Mouse (Mus musculus) gastrocnemius, postnatal 25 days (tissue): Measurements from ENCODE around the gene Adipoq. TPM values are rescaled to one million over a fixed set of nuclear protein-coding genes. Genes with fewer than 3 reads are reported as not detected.

Source experiments
- DNase-seq: peaks from one replicate; pipeline ENCODE4 v3.0.0; 2022
- microRNA-seq, 2 experiments: library from miRNA; unstranded; fragments of <30 nt; microRNA quantifications; one replicate each; pipeline ENCODE4 v1.2.0; 2021; ENCODE audit warnings: borderline replicate concordance in 2 of 2
- total RNA-seq, 2 experiments: library from RNA; stranded (reverse); gene quantifications; 1 replicate in 1 of 2; 2 replicates in 1 of 2; pipeline ENCODE4 v1.2.3; 2021

Gene Adipoq
- total RNA-seq, 2 experiments from 2014 or later: 1.9 to 87.3 TPM

DNA sequence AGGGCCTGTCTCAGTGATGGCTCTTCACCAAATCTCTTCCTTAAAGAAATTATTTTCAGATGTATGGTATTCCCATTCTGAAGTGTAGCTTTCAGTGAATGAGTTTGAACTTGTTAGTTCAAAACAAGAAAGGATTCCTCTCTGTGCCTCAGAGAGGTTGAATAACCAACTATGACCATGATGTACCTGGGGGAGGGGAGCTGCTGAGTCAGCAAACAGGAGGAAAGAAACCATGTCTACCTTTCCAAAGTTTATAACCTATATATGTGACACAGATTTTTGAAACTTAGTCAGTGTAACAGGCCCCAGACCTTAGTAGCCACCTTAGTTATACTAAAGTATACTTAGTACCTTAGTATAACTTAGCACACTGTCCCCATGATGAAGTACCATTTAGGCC is 55.2 kb downstream of the Adipoq start:
- DNase-seq: no peak

Small RNA genes lying within 50 kb of the gene (microRNA-seq; reads per million reads assigned to microRNA genes)
- 0 to 3.7 reads per million in 2 experiments for gene Gm49346

Other genes with a start within 250 kb of the Adipoq start
- not detected for gene Fetub, start 228.2 kb upstream of the Adipoq start, total RNA-seq
- not detected for gene Hrg, start 195.5 kb upstream of the Adipoq start, total RNA-seq
- under 1 TPM in 1 of 2 experiments, not detected in 1; 0.21 TPM for gene Kng2, start 117.1 kb upstream of the Adipoq start, total RNA-seq
- not detected for gene Kng1, start 88.7 kb upstream of the Adipoq start, total RNA-seq
- gene Eif4a2, start 39.1 kb upstream of the Adipoq start, total RNA-seq: 100 to 1,000 TPM; 362 to 414 TPM
- gene Rfc4, start 18.8 kb upstream of the Adipoq start, total RNA-seq: 1 to 10 TPM; 6.1 to 6.2 TPM
- 1 to 10 TPM; 3.4 to 3.5 TPM for gene St6gal1, start 78.2 kb downstream of the Adipoq start, total RNA-seq